Mouse (Mus musculus): ENCODE results near the gene Ltbp1.

- no peak for TF ChIP-seq CTCF (IDR thresholded peaks at IDR 0.05; ENCODE audit: extremely low read depth, insufficient read depth, insufficient read length, insufficient replicate concordance)
- no peak for TF ChIP-seq POLR2A (IDR thresholded peaks at IDR 0.05; ENCODE audit: low read depth, low read length)
These were observed 363.2 kb downstream of the Ltbp1 start for GRCm38 (mm10) chr17:75368580-75368979.

All from spleen, adult 2 months (tissue).